Mouse (Mus musculus) T-helper 2 cell (primary cell): Measurements from ENCODE around the gene Ptges3.
"Not testable (repeated sequence)": the region's sequence is repeated elsewhere in the genome, so short reads cannot be mapped to it uniquely, and the experiment has no call there.

Experiments used
- in situ Hi-C: fragments of 300-600 bp; cut with MboI, MseI; formaldehyde crosslinking; loops from one replicate; pipeline ENCODE4 v1.15.1; 2025; ENCODE audit warnings: high pct_unique_total_duplicates

The Ptges3 gene

GRCm38 (mm10) chr10:128059207-128059981, 640 bp downstream of the Ptges3 start:
- in situ Hi-C loops: no loop called here

GRCm38 (mm10) chr10:128061109-128061508, 2.4 kb downstream of the Ptges3 start:
- in situ Hi-C loops: no loop called here

GRCm38 (mm10) chr10:128062221-128062989, 3.7 kb downstream of the Ptges3 start:
- in situ Hi-C loops: no loop called here

- in situ Hi-C loops: no loop called here
Measured at GRCm38 (mm10) chr10:128066072-128066471, 7.3 kb downstream of the Ptges3 start.

- in situ Hi-C loops: no loop called here
Measured at GRCm38 (mm10) chr10:128069201-128069600, 10.4 kb downstream of the Ptges3 start.

- in situ Hi-C loops: not testable (repeated sequence)
Measured at GRCm38 (mm10) chr10:128070432-128070831, 11.7 kb downstream of the Ptges3 start.

GRCm38 (mm10) chr10:128078269-128078668, 19.5 kb downstream of the Ptges3 start:
- in situ Hi-C loops: not testable (repeated sequence)

GRCm38 (mm10) chr10:128080496-128080895, 21.7 kb downstream of the Ptges3 start:
- in situ Hi-C loops: no loop called here

DNA sequence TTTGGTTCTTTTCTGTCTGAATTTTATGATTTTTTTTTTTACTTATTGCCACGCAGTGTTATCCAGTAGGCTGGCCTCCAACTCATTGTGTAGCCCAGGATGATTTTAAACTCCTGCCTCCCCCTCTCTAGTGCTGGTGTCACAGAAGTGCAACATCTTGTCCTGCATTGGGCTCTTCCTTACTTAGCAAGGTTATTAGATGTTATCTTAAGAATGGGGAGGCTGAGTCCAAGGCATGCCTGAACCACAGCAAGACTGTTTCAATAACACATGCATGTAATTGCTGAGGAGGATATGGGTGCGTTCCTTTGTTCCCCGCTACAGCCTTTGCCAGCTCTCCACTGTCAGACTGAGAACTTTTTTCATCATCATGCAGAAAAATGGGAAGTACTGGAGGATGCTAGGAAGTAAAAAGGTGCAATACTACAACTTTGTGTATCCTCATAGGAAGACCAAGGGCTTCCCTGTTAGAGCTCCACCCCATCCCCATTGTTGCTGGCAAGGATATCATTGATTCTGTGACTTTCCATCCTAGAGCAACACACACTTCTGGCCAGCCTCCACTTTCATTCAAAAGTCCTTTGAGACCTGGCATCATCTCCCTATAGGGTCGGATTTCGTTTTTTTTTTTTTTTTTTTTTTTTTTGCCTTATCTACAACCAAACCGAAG, 23.2 kb downstream of the Ptges3 start:
- in situ Hi-C loops: no loop called here

DNA sequence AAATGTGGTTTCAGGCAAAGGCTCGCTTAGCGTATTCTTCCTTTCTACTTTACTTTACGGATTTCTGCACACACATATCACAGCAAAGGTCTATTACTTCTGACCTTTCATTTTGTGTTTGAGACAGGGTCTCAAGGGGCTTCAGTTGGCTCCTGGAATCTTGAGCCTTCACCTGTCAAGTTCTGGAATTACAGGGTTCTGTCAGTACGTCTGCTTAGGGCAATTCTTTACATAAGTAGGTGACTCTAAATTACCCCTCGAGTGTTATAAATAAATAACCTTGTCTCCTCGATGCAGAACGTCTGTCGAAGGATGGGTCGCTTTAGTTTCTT, 23.7 kb downstream of the Ptges3 start:
- in situ Hi-C loops: no loop called here

- in situ Hi-C loops: no loop called here
Measured at GRCm38 (mm10) chr10:128082880-128083421, 24.2 kb downstream of the Ptges3 start, which contains the start of gene Atp5b. Atp5b (plus strand) TSS chr10:128083273.

- in situ Hi-C loops: no loop called here
Measured at GRCm38 (mm10) chr10:128083688-128084087, 24.9 kb downstream of the Ptges3 start.

- in situ Hi-C loops: no loop called here
Measured at GRCm38 (mm10) chr10:128084160-128084559, 25.4 kb downstream of the Ptges3 start.

DNA sequence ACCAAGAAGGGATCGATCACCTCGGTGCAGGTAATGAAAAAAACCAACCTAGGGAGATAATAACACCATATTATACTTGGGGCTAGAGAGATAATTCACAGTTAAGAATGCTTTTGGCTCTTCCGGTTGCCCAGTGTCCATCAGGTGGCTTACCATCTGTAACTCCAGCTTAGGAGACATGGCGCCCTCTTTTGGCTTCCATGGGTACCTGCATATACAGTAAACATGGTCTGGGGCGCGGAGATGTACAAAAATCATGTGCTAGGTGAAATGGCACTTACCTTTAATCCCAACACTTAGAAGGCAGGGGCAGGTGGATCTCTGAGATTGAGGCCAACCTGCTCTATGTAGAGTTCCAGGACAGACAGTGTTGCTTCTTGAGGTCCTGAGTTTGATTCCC, 27.6 kb downstream of the Ptges3 start:
- in situ Hi-C loops: no loop called here

- in situ Hi-C loops: not testable (repeated sequence)
Measured at GRCm38 (mm10) chr10:128087216-128087615, 28.5 kb downstream of the Ptges3 start.

DNA sequence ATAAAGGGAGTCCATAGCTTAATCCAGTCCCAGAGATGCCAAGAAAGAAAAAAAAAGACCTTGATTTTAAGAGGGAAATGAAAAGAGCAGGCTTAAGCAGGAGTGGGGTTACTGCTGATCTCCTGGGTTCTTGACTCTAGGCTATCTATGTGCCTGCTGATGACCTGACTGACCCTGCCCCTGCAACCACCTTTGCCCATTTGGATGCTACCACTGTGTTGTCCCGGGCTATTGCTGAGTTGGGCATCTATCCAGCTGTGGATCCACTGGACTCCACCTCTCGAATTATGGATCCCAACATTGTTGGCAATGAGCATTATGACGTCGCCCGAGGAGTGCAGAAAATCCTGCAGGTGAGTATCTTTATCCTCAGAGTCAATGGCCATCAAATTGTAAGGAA, 29.4 kb downstream of the Ptges3 start:
- in situ Hi-C loops: no loop called here

DNA sequence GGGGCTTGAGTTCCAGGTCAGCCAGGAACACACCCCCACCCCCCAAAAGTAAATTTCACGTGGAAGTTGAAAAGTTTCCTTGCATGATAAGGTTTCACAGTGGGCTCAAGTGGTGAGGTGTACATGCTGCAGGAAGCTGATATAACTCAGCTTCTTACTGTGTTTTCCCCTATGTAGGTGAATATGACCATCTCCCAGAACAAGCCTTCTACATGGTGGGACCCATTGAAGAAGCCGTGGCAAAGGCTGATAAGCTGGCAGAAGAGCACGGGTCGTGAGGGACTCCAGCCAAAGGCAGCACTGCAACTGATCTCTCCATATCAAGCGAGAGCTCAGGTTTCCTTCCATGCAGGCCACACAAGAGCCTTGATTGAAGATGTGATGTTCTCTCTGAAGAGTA, 31.1 kb downstream of the Ptges3 start:
- in situ Hi-C loops: loop anchor here (5.0 kb wide), 1 partner anchor 102 kb away; the partner anchor contains the start of gene Gls2

GRCm38 (mm10) chr10:128090651-128091563, 32.2 kb downstream of the Ptges3 start:
- in situ Hi-C loops: loop anchor here (5.0 kb wide), 1 partner anchor 101 kb away; the partner anchor contains the start of gene Gls2

DNA sequence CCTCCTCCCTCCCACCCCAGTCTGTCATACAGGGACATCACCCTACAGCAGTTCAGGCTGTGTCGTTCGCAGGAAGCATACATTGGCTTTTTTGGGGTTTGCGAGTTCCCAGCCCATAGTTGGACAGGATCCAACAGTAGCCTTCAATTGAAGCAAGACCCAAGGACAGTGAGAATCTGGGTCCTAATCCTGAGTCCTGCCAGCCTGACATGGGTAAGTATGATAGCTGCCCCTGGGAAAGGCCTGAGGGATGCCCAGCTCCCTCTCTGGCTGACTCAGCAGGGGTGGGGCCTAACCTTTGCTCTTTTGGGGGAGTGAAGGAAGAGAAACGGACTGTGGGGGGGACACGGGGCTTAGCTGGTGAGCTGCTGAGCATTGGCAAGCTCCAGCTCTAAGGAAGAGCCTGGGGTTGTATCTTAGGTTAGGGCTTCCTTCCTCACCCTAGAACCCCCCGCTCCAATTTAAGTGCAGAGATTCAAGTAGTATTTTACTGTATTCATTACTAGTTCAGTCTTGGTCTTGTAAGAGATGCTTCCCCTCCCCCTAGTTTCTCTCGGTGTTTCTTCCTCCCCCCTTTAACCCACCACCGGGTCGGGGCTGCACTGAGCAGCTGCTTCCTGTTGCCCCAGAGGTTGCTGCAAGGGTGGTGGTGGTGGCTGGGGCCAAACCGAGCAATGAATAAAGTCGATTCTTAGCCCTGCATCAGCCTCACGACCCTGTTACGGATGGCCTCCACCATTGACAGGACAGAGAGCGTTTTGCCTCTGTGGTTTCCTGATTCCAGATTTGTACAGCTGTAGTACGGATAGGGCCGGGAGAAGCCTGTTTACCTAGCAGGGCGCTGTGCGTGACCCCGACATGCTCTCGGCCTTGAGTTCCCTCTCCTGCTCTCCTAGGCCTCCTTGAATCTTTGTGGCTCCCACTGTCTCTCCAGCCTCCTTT, 33.1 kb downstream of the Ptges3 start, which contains the start of gene Baz2a:
TSS of gene Baz2a (plus strand) at position 14 of the 942 bp plus-strand sequence.
- in situ Hi-C loops: loop anchor here (5.0 kb wide), 1 partner anchor 100 kb away; the partner anchor contains the start of gene Gls2
